11 mouse cellular contexts compared by ENCODE assay signal in genomic region chr9:111204601-111205375, GRCm38 (mm10).
DNase-seq lines count a peak whose midpoint lies in the region; ATAC-seq lines count a peak whose summit lies in the region.
"Had no signal": no experiment of that assay in that cellular context is flagged by ENCODE, and none has a peak within 500 bp of the region (broad histone marks: within the 10 kb centered on the region; RNA-seq: fewer than 3 reads in every experiment).

No protein-coding gene starts in this region.

- no peak overlapping the region for H3K4me3 ChIP-seq in embryonic facial prominence, embryonic 13.5 days
- H3K4me3 ChIP-seq in embryonic facial prominence, embryonic 10.5 days: no peak overlapping the region
- H3K4me3 ChIP-seq: embryonic facial prominence, embryonic 12.5 days; hindbrain, embryonic 15.5 days had no signal

- peak overlapping the region; percentile 60; the same call in 1 of the 2 replicates for H3K27ac ChIP-seq in embryonic facial prominence, embryonic 13.5 days
- no peak overlapping the region for H3K27ac ChIP-seq in embryonic facial prominence, embryonic 10.5 days (replicated peaks)
- H3K27ac ChIP-seq: embryonic facial prominence, embryonic 12.5 days; hindbrain, embryonic 15.5 days had no signal

- ATAC-seq in embryonic facial prominence, embryonic 13.5 days (ENCODE audit: insufficient number of reproducible peaks, insufficient read depth, low FRiP score, low TSS enrichment, low read depth): no peak

- intact Hi-C loops in heart, postnatal 10 days (cut with DNase I): loop anchor here (5.0 kb wide), 1 partner anchor 87 kb away; the partner anchor contains the start of gene Lrrfip2

- no peak overlapping the region for H3K9ac ChIP-seq in embryonic facial prominence, embryonic 13.5 days
- H3K9ac ChIP-seq: embryonic facial prominence, embryonic 12.5 days; hindbrain, embryonic 15.5 days had no signal

- H3K4me2 ChIP-seq in embryonic facial prominence, embryonic 13.5 days: no peak overlapping the region
- H3K4me2 ChIP-seq: embryonic facial prominence, embryonic 12.5 days; hindbrain, embryonic 15.5 days; liver, embryonic 11.5 days had no signal

- H3K36me3 ChIP-seq in embryonic facial prominence, embryonic 13.5 days: peaks cover 27% of the 10 kb centered on the region
- H3K36me3 ChIP-seq in embryonic facial prominence, embryonic 10.5 days (replicated peaks): peaks cover 35% of the 10 kb centered on the region

- H3K27me3 ChIP-seq in embryonic facial prominence, embryonic 13.5 days: no peaks in the 10 kb centered on the region
- no peaks in the 10 kb centered on the region for H3K27me3 ChIP-seq in embryonic facial prominence, embryonic 10.5 days (replicated peaks; ENCODE audit: low read depth, poor library complexity, severe bottlenecking)
- H3K27me3 ChIP-seq: embryonic facial prominence, embryonic 12.5 days; hindbrain, embryonic 15.5 days had no signal

- DNase-seq in embryonic facial prominence, embryonic 10.5 days (ENCODE audit: low spot score): no peak
- peak; percentile 59 to 80 for DNase-seq in layer of hippocampus, adult 18-20 months (ENCODE audit: low spot score in 2 of 2)
- no peak for DNase-seq in layer of hippocampus, postnatal 10 days (ENCODE audit: low spot score in 2 of 2)
- peak; percentile 41 to 44 for DNase-seq in heart, postnatal 10 days
- DNase-seq in lung, postnatal 25 days (ENCODE audit: low spot score): peak; percentile 8
- no peak for DNase-seq in embryo, embryonic 11 days
- DNase-seq in urinary bladder, postnatal 25 days (ENCODE audit: low spot score): no peak

- H3K4me1 ChIP-seq in embryonic facial prominence, embryonic 13.5 days: peaks cover 12% of the 10 kb centered on the region
- H3K4me1 ChIP-seq in embryonic facial prominence, embryonic 10.5 days: peaks cover 3% of the 10 kb centered on the region; the same call in 1 of the 2 replicates
- H3K4me1 ChIP-seq: hindbrain, embryonic 15.5 days had no signal

- WGBS in embryonic facial prominence, embryonic 13.5 days: 60% methylated on average over 9 of the region's 9 CpGs
- 79% methylated on average over 9 of the region's 9 CpGs for WGBS in embryonic facial prominence, embryonic 10.5 days

- H3K9me3 ChIP-seq in embryonic facial prominence, embryonic 13.5 days: no peaks in the 10 kb centered on the region
- H3K9me3 ChIP-seq in embryonic facial prominence, embryonic 10.5 days: no peaks in the 10 kb centered on the region
- H3K9me3 ChIP-seq: embryonic facial prominence, embryonic 12.5 days; hindbrain, embryonic 15.5 days had no signal

Comparison
In these comparisons a context has a peak if more than half of its experiments do, and no peak if none do; other contexts are left out.
1. DNase-seq: peak in layer of hippocampus, adult 18-20 months (2 of 2), heart, postnatal 10 days (2 of 2) and lung, postnatal 25 days (single experiment); none in embryonic facial prominence, embryonic 10.5 days (single experiment), layer of hippocampus, postnatal 10 days (0 of 2), embryo, embryonic 11 days (single experiment) and urinary bladder, postnatal 25 days (single experiment).